Mouse (Mus musculus): ENCODE results near the gene Vat1.

- no peak for TF ChIP-seq FLI1 (IDR thresholded peaks at IDR 0.05; ENCODE audit: low read length)
- no peak for TF ChIP-seq GATA1 (IDR thresholded peaks at IDR 0.05; ENCODE audit: borderline replicate concordance, low read length)
These were observed 40.9 kb downstream of the Vat1 start, which contains the start of the genes Rundc1 and Ptges3l for GRCm38 (mm10) chr11:101424925-101425813.
